Mouse (Mus musculus): ENCODE measurements around the gene Socs1.
A peak's percentile ranks its signal among the peaks of the same experiment; 100 is the strongest.
"Not testable (repeated sequence)": the region's sequence is repeated elsewhere in the genome, so short reads cannot be mapped to it uniquely, and the experiment has no call there.

Gene Socs1

DNA sequence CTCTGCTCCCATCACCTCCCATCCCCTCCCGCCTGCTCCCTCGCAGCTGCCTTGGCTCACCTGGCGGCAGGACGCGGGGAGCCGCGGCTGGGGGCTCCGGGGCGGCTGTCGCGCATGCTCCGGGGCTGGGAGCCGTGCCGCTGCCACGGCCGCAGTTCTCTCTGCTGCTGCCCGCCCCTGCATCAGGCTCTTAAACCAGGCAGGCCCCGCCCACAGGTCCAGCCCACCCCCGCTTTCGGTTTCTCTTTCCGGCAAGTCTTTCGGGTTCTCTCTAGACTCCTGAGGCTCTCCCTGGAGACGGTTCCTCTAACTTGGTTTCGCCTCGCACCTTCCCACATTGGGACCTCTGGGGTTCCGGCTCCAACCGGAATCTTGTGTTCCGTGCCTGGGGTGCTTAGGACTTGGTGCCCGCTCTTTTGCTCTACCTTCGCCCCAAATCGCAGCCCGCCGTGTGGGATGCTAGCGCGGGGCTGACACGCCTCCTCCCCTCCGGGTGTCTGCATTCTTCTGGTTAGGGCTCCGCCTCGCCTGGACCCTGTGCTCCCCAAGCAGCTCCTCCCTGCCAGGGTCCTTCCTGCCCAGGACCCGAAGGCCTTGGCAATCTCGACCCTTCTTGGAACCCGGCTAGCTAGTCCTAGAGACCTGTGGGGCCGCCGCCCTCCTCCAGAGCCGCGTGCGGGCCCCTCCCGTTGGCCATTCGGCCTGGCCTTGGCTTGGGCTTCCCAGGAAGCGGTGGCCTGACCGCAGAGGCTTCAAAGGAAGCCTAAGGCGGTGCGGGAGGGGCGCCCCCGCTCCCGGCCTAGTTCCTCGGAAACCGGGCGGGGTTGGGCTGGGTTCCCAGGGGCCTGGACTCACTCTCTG is at the start of gene Socs1:
Socs1 (minus strand) TSS at position 166 of the 861 bp plus-strand sequence.
- ATAC-seq (ENCODE audit: insufficient number of reproducible peaks, low FRiP score, low TSS enrichment): peak; percentile 45

DNA sequence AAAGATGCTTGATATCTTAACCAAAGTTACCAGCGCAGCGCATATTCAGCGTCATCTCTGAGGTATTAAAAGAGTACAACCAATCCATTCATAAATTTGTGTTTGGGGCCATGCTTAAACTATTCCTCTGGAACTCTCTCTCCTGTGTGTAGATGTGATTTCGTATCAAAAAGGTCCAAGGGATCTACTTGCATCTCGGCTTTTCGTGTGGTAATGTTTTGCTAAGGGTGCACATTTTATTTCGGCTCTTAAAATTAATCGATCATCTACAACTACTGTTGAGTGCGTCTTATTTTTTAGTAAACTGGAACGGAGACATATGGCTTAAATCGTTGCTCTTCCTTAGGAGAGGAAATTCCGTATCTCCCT is 49.2 kb upstream of the Socs1 start:
- ATAC-seq (ENCODE audit: insufficient number of reproducible peaks, low FRiP score, low TSS enrichment): no peak

DNA sequence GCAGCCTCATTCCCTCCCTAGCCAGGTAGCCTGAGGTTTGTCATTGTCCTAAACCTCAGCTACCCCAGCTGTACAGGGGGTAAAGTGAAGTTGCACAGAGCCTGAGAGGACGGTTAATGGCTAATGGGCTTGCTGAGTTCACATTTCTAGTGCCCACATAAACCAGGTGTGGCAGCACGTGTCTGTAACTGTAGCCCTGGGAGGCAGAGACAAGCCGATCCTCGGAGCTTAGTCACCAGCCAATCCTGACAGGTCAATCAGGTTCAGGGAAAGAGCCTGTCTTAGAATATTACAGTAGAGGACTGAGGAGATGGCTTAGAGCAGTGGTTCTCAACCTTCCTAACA is 43.1 kb upstream of the Socs1 start:
- ATAC-seq (ENCODE audit: insufficient number of reproducible peaks, low FRiP score, low TSS enrichment): no peak

DNA sequence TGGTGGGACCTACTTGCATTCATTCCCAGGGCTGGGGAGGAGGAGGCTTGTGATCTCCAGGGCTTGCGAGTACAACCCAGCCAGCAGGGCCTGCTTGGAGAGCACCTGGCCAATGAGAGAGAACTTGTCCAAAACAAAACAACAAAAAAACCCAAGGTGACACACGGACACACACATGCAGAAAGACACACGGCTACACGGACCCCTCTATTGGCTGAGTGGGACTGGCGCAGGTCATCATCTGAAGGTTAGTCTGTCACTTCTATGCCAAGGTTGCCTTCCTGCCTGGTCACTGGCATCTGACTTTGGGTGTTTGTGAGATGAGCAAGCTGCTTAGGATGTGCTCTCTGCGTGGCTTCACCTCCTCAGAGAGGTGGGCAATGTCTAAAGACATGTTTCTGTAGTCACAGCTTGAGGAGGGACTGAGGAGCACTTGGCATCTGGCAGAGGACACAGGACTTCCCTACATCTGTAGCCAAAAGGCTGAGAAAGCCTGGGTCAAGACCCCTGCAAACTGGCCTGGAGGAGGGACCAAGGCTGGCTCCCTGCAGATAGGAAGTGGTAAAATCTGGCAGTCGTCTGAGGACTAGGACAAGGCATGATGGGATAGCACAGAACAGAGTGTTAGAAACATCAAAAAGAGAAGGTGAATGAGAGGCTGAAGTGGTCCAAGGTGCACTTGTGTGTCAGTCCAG is 42.6 kb upstream of the Socs1 start:
- ATAC-seq (ENCODE audit: insufficient number of reproducible peaks, low FRiP score, low TSS enrichment): no peak

DNA sequence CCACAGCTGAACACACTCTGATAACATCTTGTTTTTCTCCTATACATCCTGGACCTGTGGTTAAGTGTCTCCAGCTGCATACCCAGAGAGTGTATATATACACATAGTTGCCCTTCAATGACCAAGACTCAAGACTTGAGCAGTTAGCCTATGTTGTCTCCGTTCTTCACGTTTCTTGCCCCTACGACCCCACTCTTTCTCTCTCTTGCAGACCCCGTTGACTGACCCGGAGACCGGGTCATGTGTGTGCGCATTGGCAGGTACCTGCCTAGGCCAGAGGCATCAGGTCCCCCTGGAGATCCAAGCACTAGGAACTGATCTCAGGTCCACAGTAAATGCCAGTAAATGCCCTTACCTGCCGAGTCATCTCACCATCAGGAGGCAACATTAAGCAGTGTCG is 41.9 kb upstream of the Socs1 start:
- no peak for ATAC-seq (ENCODE audit: insufficient number of reproducible peaks, low FRiP score, low TSS enrichment)

DNA sequence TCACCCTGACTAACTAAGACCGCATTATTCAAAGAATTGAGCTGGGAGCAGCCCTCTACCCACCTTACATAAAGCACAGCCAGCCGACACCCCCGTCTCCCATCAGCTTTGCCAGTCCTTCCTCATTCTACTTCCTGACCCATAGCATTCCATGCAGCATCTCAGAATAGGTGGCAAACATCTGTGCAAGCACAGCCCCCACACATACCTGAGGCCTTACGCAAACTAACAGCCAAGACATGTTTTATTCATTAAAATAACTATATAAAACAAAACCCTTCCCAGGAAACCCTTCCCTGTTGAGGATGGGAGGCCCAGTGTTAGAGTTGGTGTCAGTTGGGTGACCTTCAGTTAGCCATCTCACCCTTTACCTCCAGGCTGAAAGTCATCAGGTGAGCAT is 40.5 kb upstream of the Socs1 start:
- no peak for ATAC-seq (ENCODE audit: insufficient number of reproducible peaks, low FRiP score, low TSS enrichment)

DNA sequence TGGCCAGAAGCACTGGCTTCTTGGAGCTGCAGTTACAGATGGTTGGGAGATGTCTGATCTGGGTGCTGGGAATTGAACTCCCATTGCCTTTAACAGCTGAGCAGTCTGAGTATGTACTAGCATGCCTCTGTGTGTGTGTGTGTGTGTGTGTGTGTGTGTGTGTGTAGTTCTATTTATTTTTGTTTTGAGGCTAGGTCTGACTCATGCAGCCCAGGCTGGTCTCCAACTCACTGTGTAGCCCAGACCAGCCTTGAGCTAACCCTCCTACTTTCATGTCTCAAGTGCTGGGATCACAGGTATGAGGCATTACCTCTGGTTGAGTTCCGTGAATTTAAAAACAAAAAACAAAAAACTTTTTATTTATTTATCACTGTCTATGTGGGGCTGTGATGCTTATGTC is 39.2 kb upstream of the Socs1 start:
- ATAC-seq (ENCODE audit: insufficient number of reproducible peaks, low FRiP score, low TSS enrichment): no peak

DNA sequence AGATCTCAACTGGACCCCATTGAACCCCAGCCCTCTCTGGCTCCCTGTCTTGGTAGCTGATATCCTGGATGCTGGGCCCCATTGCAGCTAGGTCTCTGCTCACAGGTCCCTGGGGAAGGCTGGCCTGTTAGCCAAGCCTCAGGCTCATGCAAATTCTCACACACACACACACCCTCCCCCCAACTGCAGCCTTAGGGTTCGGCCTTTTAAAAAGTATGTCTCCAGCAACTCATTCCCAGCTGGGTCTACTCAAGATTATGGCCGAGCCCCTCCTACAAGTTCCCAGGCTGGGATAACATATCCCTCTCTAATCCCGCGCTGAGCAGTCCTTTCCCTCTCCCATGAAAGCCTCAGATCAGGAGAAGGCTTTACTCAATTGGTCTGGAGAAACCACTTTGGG is 36.1 kb upstream of the Socs1 start:
- ATAC-seq (ENCODE audit: insufficient number of reproducible peaks, low FRiP score, low TSS enrichment): no peak

DNA sequence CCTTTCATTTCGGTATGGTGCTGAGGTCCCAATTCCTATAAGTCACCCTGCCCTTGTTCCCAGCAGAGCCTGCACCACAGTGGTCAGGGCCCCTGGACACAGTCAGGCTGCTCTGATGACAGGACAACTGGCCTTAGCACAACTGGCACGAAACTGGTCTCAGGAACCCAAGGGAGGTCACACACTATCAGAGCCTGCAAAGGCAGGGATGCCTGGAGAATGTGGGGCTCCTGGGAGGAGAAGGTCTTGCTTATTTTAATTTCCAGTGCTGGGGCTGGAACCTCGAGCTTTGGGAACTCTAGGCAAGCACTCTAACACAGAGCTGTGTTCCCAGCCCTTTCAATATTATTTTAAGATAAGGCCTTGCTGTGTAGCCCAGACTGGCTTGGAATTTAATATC is 34.6 kb upstream of the Socs1 start:
- no peak for ATAC-seq (ENCODE audit: insufficient number of reproducible peaks, low FRiP score, low TSS enrichment)

DNA sequence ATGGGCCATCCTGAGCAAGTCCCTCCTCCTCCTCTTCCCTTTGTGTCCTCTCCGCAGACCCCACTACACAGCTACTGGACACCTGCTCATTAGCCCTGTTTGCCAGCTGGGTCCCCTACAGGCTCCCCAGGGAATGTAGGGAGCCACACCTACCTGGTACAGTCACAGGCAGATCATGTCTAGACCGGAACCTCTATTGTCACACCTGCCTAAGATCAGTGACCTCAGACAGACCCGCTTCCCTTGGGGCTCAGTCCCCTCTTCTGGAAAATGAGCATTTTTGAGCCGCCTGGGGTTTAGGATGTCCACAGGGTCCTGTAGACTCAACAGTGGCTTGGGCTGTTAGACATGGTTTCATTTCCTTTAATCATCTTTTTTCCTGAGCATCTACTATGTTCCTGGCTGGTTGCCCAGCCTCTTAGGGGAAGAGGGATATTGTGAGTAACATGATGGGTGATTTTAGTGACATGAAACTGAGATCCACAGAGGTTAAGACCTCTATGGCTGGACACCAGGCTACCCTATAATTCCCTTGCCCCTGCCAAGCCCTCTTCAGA is 33.3 kb upstream of the Socs1 start:
- ATAC-seq (ENCODE audit: insufficient number of reproducible peaks, low FRiP score, low TSS enrichment): no peak

DNA sequence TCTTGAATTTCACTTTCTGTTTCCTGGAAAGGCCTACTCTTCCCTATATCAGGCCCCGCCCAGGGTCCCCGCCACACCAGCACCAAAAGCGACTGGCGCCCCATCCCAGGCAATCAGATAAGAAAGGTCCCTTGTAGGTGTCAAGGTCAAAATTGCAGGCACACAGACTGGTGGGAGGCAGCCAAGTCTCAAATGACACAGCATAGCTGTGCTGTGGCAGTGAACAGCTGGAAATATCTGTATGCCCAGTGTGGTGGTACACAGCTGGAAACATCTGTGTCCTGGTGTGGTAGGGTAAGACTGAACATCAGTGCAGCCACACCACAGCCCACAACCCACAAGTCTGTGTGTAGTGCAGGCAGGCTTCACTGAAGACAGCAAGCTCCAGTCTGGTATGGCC is 29.5 kb upstream of the Socs1 start:
- no peak for ATAC-seq (ENCODE audit: insufficient number of reproducible peaks, low FRiP score, low TSS enrichment)

DNA sequence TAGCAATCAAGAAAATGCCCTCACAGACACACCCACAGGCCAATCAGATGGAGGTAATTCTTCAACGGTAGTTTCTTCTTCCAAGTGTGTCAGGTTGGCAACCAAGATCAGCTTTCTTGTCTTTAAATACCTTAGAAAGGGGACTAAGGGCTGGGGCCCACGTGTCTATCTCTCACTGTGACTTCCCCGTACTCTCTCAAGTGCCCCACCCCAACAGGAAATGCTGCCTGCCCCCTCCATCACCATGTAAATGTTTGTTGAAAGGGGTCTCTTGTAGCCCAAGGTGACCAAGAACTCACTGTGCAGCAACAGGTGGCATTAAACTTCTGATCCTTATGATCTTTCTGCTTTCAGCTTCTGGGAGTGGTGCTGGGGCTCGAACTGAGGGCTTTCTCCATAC is 28.4 kb upstream of the Socs1 start:
- no peak for ATAC-seq (ENCODE audit: insufficient number of reproducible peaks, low FRiP score, low TSS enrichment)

DNA sequence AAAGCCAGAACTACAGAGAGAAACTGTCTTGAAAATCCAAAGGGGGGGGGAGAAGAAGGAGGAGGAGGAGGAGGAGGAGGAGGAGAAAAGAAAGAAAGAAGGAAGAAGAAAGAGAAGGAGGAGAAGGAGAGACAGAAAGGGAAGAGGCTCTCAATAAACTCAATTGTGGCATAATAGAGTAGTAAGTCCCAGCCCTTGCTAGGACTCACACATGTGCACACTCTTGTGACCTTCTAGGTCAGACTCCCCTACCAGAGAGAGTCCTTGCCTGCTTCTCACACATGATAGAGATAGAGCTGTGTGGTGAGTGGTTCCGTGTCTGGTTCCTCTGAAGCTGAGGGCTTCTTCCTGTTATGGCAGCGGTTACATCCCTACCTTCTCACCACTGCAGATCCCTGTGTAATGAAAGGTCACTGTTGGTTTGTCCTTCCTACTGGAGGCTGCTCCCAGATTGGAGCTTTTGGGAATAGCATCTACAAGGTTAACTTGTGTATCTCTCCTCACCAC is 27.6 kb upstream of the Socs1 start, which contains the start of gene Gm11172:
Gm11172 (plus strand) TSS at position 51 of the 507 bp plus-strand sequence.
- ATAC-seq (ENCODE audit: insufficient number of reproducible peaks, low FRiP score, low TSS enrichment): no peak

DNA sequence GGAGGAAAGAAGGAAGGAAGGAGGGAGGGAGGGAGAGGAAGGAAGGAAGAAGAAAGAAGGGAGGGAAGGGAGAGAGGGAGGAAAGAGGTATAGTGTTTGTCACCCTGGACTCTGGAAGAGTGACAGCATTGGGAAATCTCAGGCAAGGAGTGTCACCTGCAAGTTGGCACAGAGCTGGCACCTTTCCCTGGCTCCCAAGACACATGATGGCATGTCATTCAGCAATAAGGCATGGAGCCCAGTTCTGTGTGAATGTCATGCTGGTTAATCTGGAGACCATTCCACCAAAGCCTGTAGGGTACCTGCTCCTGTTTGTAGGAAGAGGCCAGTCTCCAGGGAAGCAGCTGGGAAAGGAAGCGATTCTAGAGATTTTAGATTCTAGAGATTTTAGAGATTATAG is 25.0 kb upstream of the Socs1 start:
- no peak for ATAC-seq (ENCODE audit: insufficient number of reproducible peaks, low FRiP score, low TSS enrichment)

DNA sequence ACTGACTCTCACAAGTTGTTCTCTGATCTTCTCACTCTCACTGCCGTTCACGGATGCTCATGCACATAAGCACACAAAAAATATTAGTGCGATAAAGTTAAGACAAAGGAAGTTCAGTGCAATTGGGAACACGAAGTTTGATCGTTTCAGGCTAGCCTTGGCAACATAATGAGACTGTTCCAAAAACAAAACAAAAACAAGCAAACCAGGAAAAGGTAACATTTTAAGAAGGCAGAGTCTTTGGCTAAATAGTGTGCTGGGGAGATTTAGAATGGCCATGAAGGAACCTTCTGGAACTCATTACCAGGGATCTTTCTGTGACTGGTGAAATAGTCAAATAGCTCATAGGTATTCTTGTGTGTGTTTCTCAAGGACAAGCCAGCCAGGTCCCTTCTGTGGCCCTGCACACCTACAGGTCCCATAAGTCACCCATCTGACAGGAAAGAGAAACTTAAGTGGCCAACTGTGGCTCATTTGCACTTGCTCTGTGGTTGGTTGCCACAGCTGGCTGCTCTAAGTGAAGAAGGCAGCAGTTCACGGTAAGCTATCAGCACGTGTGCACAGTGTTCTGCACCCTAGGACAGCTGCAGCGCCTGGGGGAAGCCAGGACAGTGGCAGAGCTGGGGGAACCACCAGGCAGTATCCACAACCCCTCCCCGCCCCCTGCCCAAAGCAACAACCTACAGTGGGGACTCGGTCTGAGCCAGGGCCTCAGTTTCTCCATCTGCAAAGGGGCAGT is 20.6 kb upstream of the Socs1 start, which contains the start of gene Prm1:
Prm1 (minus strand) TSS at position 51 of the 739 bp plus-strand sequence.
- ATAC-seq (ENCODE audit: insufficient number of reproducible peaks, low FRiP score, low TSS enrichment): no peak

DNA sequence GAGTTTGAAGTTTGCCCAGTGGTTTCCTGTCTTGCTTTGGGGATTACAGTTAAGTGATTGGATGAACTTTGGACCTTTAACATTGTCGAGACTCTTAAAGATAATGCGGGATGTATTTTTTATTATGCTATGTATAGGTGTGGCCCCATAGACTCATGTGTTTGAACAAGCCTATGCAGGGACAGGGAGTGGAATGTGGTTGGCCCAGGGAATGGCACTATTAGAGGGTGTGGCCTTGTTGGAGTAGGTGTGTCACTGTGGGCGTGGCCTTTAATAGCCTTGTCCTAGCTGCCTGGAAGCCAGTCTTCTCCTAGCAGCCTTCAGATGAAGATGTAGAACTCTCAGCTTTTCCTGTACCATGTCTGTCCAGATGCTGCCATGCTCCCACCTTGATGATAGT is 17.1 kb upstream of the Socs1 start:
- ATAC-seq (ENCODE audit: insufficient number of reproducible peaks, low FRiP score, low TSS enrichment): not testable (repeated sequence)

DNA sequence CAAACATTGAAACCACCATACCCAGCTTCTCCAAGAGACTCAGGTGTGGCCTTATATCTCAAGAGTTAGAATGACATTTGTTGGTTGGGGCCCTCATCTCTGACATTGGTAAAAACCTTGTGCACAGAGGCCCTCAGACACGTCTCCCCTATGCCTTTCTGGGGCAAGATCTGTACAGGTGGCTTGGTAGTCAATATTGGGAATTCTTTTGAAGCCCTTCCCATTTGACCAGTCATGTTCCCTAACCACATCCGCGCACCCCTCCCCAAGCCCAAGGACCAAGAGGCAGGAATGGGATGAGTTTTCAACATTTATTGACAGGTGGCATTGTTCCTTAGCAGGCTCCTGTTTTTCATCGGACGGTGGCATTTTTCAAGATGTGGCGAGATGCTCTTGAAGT is 10.7 kb upstream of the Socs1 start, which contains the start of gene Prm2:
Prm2 (minus strand) TSS at position 101 of the 400 bp plus-strand sequence.
- ATAC-seq (ENCODE audit: insufficient number of reproducible peaks, low FRiP score, low TSS enrichment): no peak

DNA sequence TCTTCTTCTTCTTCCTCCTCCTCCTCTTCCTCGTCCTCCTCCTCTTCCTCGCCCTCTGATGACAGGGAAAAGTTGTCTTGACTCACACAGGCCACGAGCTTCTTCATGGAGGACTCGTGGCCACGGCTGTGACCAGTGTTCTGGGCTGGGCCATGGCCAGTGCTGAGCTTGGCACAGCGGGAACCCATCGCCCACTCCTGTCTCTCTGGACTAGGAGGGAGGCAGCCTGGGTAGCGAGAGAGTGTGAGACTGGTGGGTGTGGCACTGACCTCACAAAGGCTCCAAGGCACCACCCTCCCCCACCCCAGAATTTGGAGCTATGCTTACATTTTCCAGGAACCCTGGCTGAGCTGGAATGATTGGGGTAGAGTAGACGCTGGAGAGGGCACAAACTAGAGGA is 5.4 kb upstream of the Socs1 start, which contains the start of gene Prm3:
Prm3 (minus strand) TSS at position 213 of the 400 bp plus-strand sequence.
- ATAC-seq (ENCODE audit: insufficient number of reproducible peaks, low FRiP score, low TSS enrichment): no peak

DNA sequence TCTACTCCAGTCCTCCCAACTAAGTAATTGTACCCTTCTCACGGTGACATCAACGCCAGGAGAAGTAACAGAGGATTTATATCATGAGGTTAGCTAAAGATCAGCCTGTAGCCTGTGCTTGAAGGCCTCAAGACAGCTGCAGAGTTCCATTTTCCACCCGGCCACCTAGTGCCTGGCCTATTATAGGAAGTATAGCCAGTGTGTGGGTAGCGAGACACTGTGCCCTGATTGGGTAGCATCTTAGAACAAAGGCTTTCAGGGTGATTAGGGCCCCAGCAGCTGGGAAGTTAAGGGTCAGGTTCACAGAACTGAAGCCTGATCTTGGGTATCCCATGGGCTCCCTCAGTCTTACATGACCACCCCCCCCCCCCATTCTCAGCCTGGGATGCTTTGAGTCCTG is 3.5 kb upstream of the Socs1 start:
- no peak for ATAC-seq (ENCODE audit: insufficient number of reproducible peaks, low FRiP score, low TSS enrichment)

DNA sequence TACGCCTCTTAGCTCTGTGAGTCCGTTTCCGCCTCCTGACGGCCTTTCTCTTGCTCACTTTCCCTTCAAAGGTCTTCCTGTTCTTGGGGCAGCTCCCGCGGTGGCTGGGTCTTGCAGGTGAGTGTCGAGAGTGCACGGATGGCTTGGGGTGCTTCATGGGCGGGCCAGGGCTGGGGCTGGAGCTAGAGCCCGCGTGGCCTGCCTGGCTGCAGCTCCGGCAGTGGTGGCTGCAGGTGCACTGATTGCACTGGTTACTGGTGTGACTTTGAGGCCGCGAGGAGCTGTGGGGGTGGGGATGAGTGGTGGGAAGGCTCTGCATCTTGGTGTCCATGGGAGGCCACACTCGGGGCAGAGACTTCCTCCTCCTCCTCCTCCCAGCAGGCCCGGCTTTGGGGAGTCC is 2.9 kb upstream of the Socs1 start, which contains the start of gene Tnp2:
Tnp2 (minus strand) TSS at position 390 of the 400 bp plus-strand sequence.
- ATAC-seq (ENCODE audit: insufficient number of reproducible peaks, low FRiP score, low TSS enrichment): no peak

Measured in cerebellum, adult (tissue).